Mouse (Mus musculus): Measurements from ENCODE around the gene Ccdc113. TPM values are rescaled to one million over a fixed set of nuclear protein-coding genes. Genes with fewer than 3 reads are reported as not detected.
"Not testable (repeated sequence)": the region's sequence is repeated elsewhere in the genome, so short reads cannot be mapped to it uniquely, and the experiment has no call there.

Gene Ccdc113
- polyA plus RNA-seq, 1 experiment from 2014 or later: 0.74 TPM

DNA sequence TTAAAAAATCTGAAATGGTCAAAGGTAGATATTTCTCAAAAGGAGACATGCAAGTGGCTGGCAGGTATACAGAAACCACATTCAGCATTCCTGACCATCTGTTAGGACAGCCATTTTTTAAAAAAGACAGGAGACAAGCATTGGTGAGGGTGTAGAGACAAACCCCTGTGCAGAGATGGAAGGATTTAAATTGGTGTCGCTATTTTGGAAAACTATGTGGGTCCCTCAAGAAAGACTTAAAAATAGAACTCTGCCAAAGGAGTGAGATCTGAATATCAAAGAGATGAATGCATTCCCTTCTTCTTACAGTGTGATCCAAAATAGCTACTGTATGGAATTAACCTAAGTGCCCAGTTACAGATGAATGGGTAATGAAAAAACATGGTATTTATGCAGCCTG, 53.5 kb downstream of the Ccdc113 start:
- Histone ChIP-seq H3K9ac (no peak overlapping the region), H3K36me3 (no peaks in the 10 kb centered on the region), H3K4me3 (no peak overlapping the region), H3K27me3 (no peaks in the 10 kb centered on the region), H3K9me3 (no peaks in the 10 kb centered on the region), H3K27ac (no peak overlapping the region), H3K4me1 (no peaks in the 10 kb centered on the region), H3K4me2 (no peak overlapping the region)
- WGBS: 87% methylated on average over 1 of the region's 1 CpGs
- ATAC-seq (ENCODE audit: insufficient number of reproducible peaks, insufficient read depth, low FRiP score, low TSS enrichment, low read depth): no peak

DNA sequence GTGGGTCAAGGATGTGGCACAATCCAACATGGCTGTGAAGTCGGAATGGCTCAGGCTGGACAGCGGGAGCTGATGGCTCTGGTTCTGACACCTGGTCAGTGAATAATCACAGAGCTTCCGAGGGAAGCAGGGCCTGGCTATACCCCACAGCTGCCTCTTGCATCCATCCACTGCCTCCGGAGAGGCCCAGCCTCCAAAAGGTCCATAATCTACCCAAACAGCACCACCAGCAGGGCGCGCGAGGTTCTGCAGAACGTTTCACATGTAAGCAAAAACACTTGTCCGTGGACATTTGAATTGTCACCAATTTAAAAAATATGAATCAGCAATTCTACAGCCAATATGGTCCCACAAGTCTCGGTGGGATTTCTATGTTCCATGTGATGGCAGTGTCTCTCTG, 55.4 kb downstream of the Ccdc113 start:
- WGBS: 62% methylated on average over 10 of the region's 10 CpGs
- Histone ChIP-seq H3K27me3 (no peaks in the 10 kb centered on the region), H3K9me3 (no peaks in the 10 kb centered on the region), H3K27ac (no peak overlapping the region), H3K4me2 (no peak overlapping the region), H3K4me1 (no peaks in the 10 kb centered on the region), H3K4me3 (no peak overlapping the region), H3K9ac (no peak overlapping the region), H3K36me3 (no peaks in the 10 kb centered on the region)
- ATAC-seq (ENCODE audit: insufficient number of reproducible peaks, insufficient read depth, low FRiP score, low TSS enrichment, low read depth): no peak

DNA sequence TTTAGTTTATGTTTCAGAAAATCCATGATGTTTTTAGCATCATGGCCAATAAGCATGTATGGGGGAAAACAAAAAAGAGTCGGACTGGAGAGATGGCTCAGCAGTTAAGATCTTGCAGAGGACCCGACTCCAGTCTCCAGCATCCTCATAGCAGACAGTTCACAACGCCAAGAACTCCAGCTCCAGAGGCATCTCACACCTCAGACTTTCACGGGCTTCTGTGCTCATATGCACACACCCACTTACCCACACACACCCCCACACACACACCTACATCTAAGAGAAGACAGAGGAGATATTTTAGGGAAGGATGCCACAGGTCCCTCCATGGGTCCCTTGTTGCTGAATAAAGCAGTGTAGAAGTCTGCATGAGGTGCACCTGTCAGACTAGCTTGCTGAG, 56.7 kb downstream of the Ccdc113 start:
- Histone ChIP-seq H3K27ac (no peak overlapping the region), H3K27me3 (no peaks in the 10 kb centered on the region), H3K9me3 (no peaks in the 10 kb centered on the region), H3K4me1 (no peaks in the 10 kb centered on the region), H3K4me3 (no peak overlapping the region), H3K4me2 (no peak overlapping the region), H3K9ac (no peak overlapping the region), H3K36me3 (no peaks in the 10 kb centered on the region)
- ATAC-seq (ENCODE audit: insufficient number of reproducible peaks, insufficient read depth, low FRiP score, low TSS enrichment, low read depth): no peak
- 88% methylated on average over 4 of the region's 4 CpGs for WGBS

DNA sequence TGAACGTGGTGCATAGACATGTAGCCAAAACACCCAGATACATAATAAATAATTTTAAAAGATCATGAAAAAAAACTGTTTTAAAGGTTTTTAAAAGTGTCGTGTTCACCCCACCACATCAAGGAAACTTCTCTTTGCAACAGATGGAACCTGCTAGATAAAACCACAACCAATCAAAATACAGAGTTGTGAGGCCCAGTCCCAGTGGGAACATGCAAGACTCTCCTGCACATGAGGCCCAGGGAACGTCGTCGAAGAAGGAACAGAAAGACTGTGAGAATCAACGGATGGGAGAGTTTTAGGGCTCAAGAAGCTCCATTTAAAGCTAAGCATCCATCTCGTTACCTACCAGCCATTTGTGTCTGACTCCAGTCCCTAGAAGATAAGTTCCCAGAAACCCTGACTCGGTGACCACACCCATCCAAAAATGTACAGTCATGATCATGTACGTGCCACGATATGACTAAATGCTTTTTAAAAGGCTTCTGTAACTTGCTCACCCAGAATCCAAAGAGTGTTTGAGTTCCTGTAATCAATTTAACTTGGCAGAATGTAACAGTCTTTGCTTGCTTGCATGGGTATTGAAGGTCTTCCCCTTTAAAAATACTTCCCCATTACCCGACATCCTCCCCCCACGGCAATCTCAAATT, 58.4 kb downstream of the Ccdc113 start:
- Histone ChIP-seq H3K9me3 (no peaks in the 10 kb centered on the region), H3K4me2 (no peak overlapping the region), H3K9ac (no peak overlapping the region), H3K4me3 (no peak overlapping the region), H3K27ac (no peak overlapping the region), H3K36me3 (no peaks in the 10 kb centered on the region), H3K27me3 (no peaks in the 10 kb centered on the region), H3K4me1 (peaks cover 6% of the 10 kb centered on the region)
- 81% methylated on average over 12 of the region's 12 CpGs for WGBS
- no peak for ATAC-seq (ENCODE audit: insufficient number of reproducible peaks, insufficient read depth, low FRiP score, low TSS enrichment, low read depth)

DNA sequence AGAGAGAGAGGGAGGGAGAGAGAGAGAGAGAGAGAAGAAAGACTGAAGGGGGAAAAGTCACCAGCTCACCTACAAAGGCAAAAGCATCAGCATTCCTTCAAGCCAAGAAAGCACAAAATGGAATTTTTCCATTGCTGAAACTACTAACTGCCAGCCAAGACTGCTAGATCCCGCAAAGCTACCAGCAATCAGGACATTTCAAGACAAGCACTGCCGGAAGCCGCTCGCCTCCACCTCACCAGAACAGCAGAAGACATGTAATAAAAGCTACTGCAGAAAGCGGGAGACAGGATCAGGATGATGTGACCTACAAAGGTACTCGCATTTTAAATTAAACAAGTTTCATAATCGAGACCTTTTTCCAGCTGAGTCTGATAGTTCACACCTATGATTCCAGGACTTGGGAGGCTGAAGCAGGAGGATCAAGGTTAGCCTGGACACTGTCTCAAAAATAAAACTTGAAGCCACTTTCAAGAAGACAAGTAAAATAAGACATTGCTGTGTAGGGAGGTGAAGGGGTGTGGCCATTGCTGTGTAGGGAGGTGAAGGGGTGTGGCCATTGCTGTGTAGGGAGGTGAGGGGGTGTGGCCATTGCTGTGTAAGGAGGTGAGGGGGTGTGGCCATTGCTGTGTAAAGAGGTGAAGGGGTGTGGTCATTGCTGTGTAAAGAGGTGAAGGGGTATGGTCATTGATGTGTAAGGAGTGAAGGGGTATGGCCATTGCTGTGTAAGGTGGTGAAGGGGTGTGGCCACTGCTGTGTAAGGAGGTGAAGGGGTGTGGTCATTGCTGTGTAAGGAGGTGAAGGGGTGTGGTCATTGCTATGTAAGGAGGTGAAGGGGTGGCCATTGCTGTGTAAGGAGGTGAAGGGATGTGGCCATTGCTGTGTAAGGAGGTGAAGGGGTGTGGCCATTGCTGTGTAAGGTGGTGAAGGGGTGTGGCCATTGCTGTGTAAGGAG, 59.8 kb downstream of the Ccdc113 start:
- H3K4me3 ChIP-seq: no peak overlapping the region
- H3K9ac ChIP-seq: no peak overlapping the region
- H3K4me2 ChIP-seq: no peak overlapping the region
- ATAC-seq (ENCODE audit: insufficient number of reproducible peaks, insufficient read depth, low FRiP score, low TSS enrichment, low read depth): no peak
- H3K9me3 ChIP-seq: no peaks in the 10 kb centered on the region
- no peaks in the 10 kb centered on the region for H3K27me3 ChIP-seq
- no peaks in the 10 kb centered on the region for H3K36me3 ChIP-seq
- WGBS: 88% methylated on average over 7 of the region's 7 CpGs
- peaks cover 6% of the 10 kb centered on the region for H3K4me1 ChIP-seq
- H3K27ac ChIP-seq: no peak overlapping the region

DNA sequence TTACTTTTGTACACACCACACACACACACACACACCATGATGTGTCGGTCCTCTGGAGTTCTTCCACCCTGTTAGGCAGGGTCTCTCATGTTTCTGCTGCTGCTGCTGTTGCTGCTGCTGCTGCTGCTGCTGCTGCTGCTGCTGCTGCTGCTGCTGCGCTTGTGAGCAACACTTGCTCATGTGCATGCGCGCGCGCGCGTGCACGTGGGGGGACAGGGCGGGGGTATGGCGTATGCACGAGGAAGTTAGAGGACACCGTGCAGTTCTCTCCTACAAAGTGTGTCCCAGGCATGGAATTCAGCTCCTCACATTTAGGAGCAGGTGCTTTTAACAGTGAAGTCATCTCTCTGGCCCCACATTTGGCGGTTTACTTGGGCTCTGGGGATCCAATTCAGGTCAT, 61.2 kb downstream of the Ccdc113 start:
- Histone ChIP-seq H3K27me3 (no peaks in the 10 kb centered on the region), H3K9me3 (no peaks in the 10 kb centered on the region), H3K4me2 (no peak overlapping the region), H3K27ac (no peak overlapping the region), H3K4me3 (no peak overlapping the region), H3K9ac (no peak overlapping the region), H3K36me3 (no peaks in the 10 kb centered on the region), H3K4me1 (peaks cover 6% of the 10 kb centered on the region)
- WGBS: 84% methylated on average over 14 of the region's 14 CpGs
- ATAC-seq (ENCODE audit: insufficient number of reproducible peaks, insufficient read depth, low FRiP score, low TSS enrichment, low read depth): no peak

DNA sequence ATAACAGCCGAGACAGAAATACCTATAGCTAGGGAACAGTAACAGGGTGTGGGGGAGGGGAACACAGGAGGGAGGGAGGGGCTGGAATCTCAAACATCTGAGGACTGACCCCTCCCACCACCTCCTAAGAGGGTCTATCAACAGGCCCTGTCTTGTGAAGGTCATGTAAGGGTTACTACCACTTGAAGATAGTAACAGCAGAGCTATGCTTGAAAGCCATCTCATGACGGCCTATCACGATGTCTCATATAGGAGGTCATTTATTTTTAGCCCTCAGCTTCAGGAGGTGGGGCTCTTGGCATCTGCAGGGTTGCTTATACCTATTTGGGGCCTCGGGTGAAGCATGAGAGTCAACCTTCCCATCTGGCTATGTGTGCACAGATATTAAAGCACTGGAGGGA, 63.0 kb downstream of the Ccdc113 start:
- no peak overlapping the region for H3K4me2 ChIP-seq
- H3K36me3 ChIP-seq: no peaks in the 10 kb centered on the region
- H3K27me3 ChIP-seq: no peaks in the 10 kb centered on the region; the same call in 1 of the 2 replicates
- peaks cover 6% of the 10 kb centered on the region for H3K4me1 ChIP-seq
- H3K9me3 ChIP-seq: no peaks in the 10 kb centered on the region
- 63% methylated on average over 4 of the region's 4 CpGs for WGBS
- no peak for ATAC-seq (ENCODE audit: insufficient number of reproducible peaks, insufficient read depth, low FRiP score, low TSS enrichment, low read depth)
- H3K9ac ChIP-seq: no peak overlapping the region
- no peak overlapping the region for H3K4me3 ChIP-seq
- no peak overlapping the region for H3K27ac ChIP-seq

DNA sequence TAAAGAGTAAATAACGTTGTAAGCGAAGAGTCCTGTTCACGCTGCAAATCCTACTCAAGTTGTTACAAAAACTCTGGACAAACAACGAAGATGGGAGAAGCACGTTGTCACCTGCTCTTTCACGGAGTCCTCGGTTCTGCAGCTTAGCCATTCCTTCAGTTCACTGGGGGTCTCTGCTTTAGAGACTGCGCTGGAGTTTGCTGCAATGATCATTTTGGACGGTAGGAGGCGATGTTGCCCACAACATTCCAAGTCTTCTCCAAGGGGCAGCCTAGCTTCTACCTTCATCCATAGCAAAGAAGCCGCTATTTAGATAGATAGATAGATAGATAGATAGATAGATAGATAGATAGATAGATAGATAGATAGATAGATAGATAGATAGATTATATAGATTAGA, 66.0 kb downstream of the Ccdc113 start:
- WGBS: 12% methylated on average over 11 of the region's 11 CpGs
- H3K36me3 ChIP-seq: no peaks in the 10 kb centered on the region
- no peak overlapping the region for H3K9ac ChIP-seq
- H3K27ac ChIP-seq: no peak overlapping the region
- H3K4me3 ChIP-seq: no peak overlapping the region
- H3K9me3 ChIP-seq: no peaks in the 10 kb centered on the region
- peaks cover 6% of the 10 kb centered on the region for H3K4me1 ChIP-seq
- H3K4me2 ChIP-seq: no peak overlapping the region
- ATAC-seq (ENCODE audit: insufficient number of reproducible peaks, insufficient read depth, low FRiP score, low TSS enrichment, low read depth): no peak
- no peaks in the 10 kb centered on the region; the same call in 1 of the 2 replicates for H3K27me3 ChIP-seq

DNA sequence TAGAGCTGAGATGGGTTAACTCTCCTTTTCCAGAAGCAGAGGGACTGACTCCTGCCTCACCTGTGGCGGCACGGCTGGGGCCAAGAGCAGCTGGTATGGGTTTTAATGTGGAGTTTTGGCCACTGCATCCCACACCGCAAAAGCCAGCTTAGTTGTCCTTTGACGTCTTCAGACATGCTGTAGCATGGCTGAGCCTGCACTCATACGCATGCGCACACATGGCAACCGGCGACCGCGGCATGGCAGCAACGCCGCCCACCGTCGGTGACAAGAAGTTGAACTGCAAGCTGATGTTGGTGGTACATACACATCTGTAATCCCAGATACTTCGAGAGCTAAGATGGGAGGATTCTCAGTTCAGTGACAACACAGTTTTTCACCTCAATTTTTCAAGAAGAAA, 67.4 kb downstream of the Ccdc113 start:
- Histone ChIP-seq H3K9ac (no peak overlapping the region), H3K27me3 (no peaks in the 10 kb centered on the region; the same call in 1 of the 2 replicates), H3K4me1 (peaks cover 5% of the 10 kb centered on the region), H3K4me3 (no peak overlapping the region), H3K36me3 (no peaks in the 10 kb centered on the region), H3K9me3 (no peaks in the 10 kb centered on the region), H3K4me2 (no peak overlapping the region), H3K27ac (no peak overlapping the region)
- WGBS: 72% methylated on average over 15 of the region's 15 CpGs
- ATAC-seq (ENCODE audit: insufficient number of reproducible peaks, insufficient read depth, low FRiP score, low TSS enrichment, low read depth): no peak

DNA sequence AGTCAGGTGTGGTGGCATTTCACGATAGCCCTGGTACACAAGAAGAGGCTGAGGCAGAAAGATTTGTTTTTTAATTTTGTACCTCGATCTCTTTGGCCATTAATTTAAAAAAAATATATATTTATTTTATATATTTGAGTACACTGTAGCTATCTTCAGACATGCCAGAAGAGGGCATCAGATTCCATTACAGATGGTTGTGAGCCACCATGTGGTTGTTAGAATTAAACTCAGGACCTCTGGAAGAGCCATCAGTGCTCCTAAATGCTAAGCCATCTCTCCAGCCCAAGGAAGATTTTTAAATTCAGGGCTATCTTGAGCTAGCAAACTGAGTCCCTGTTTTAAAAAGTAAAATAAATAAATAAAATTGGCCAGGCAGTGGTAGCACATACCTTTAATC, 68.3 kb downstream of the Ccdc113 start:
- no peaks in the 10 kb centered on the region for H3K4me1 ChIP-seq
- 64% methylated on average over 2 of the region's 2 CpGs for WGBS
- H3K27me3 ChIP-seq: no peaks in the 10 kb centered on the region; the same call in 1 of the 2 replicates
- no peak for ATAC-seq (ENCODE audit: insufficient number of reproducible peaks, insufficient read depth, low FRiP score, low TSS enrichment, low read depth)
- no peak overlapping the region for H3K9ac ChIP-seq
- no peak overlapping the region for H3K27ac ChIP-seq
- no peaks in the 10 kb centered on the region for H3K9me3 ChIP-seq
- H3K4me2 ChIP-seq: no peak overlapping the region
- H3K4me3 ChIP-seq: no peak overlapping the region
- H3K36me3 ChIP-seq: no peaks in the 10 kb centered on the region

DNA sequence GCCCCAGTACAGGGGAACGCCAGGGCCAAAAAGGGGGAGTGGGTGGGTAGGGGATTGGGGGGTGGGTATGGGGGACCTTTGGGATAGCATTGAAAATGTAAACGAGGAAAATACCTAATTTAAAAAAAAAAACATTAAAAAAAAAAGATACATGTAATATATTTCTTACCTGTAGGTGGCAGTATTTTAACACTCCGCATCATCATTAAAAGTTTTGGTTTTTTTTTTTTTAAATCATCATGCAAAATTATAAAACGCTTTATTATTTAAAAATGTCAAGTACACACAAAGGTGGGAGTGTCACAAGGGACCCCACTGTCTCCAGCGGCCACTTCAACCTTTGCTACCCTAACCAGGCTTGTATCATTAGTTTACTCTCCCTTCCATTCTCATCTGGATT, 72.6 kb downstream of the Ccdc113 start:
- not testable (repeated sequence) for H3K4me1 ChIP-seq; H3K9me3 ChIP-seq; H3K4me2 ChIP-seq; H3K4me3 ChIP-seq; H3K36me3 ChIP-seq; H3K9ac ChIP-seq; ATAC-seq (ENCODE audit: insufficient number of reproducible peaks, insufficient read depth, low FRiP score, low TSS enrichment, low read depth); H3K27ac ChIP-seq; H3K27me3 ChIP-seq
- WGBS: 18% methylated on average over 4 of the region's 5 CpGs

DNA sequence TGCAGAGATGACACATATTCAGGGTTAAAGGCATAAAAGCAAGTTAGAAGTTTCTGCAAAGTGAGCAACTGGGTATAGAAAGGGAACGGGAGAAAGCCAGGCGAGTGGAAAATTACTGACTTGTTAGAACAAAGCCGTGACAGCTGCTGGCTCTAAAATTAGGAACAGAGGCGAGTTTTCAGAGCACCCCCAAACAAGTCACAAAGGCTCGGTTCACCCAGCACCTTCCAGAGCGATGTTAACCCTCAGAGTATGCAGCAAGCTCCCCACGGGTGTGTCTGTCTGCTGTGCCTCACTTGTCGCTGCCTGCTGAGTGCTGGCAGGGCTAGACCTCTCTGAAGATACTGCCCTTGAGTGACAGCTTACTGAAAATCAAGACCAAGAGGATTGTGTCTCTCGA, 73.3 kb downstream of the Ccdc113 start:
- no peak overlapping the region for H3K27ac ChIP-seq
- no peak overlapping the region for H3K4me2 ChIP-seq
- 36% methylated on average over 9 of the region's 9 CpGs for WGBS
- no peak overlapping the region for H3K9ac ChIP-seq
- no peaks in the 10 kb centered on the region for H3K36me3 ChIP-seq
- H3K4me3 ChIP-seq: no peak overlapping the region
- H3K9me3 ChIP-seq: no peaks in the 10 kb centered on the region
- no peak for ATAC-seq (ENCODE audit: insufficient number of reproducible peaks, insufficient read depth, low FRiP score, low TSS enrichment, low read depth)
- no peaks in the 10 kb centered on the region for H3K4me1 ChIP-seq
- peaks cover 10% of the 10 kb centered on the region for H3K27me3 ChIP-seq
